Comparison of ENCODE assay signal across 9 mouse cellular contexts in the genomic region with DNA sequence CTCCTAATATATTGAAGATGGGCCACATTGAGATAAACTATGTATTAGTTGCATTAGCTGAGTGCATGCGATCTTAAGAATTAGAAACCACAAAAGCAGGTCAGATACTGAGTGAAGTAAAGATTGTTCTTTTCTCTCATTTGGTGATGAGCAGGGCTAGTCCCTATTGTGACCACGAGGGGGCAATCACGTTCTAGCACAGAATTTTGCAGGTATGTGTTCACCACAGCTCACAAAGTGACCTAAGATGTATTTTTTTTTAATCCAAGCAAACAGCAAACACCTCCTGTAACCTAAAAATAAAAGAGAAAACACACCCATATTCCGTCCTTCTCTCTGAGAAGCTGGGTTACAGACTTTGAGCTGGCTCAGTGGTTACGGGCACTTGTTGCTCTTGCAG. TPM values are rescaled to one million over a fixed set of nuclear protein-coding genes. Genes with fewer than 3 reads are reported as not detected.
DNase-seq lines count a peak whose midpoint lies in the region; ATAC-seq and TF ChIP-seq lines count a peak whose summit lies in the region.
"Had no signal": no experiment of that assay in that cellular context is flagged by ENCODE, and none has a peak within 500 bp of the region (broad histone marks: within the 10 kb centered on the region; RNA-seq: fewer than 3 reads in every experiment).

No protein-coding gene starts in this region.

- no peaks in the 10 kb centered on the region for H3K4me1 ChIP-seq in liver, adult 2 months (ENCODE audit: control insufficient read depth, insufficient read depth, low read length)
- no peaks in the 10 kb centered on the region for H3K4me1 ChIP-seq in liver, embryonic 11.5 days (replicated peaks; ENCODE audit: control insufficient read depth, insufficient read depth, low read length)
- no peaks in the 10 kb centered on the region for H3K4me1 ChIP-seq in midbrain, embryonic 16.5 days (ENCODE audit: control insufficient read depth, insufficient read depth, low read length)

- no peak overlapping the region for H3K4me3 ChIP-seq in liver, adult 2 months (ENCODE audit: insufficient read depth, low read depth, low read length)
- H3K4me3 ChIP-seq in liver, embryonic 11.5 days (ENCODE audit: low read depth, low read length): no peak overlapping the region
- no peak overlapping the region for H3K4me3 ChIP-seq in left cerebral cortex, adult 2 months
- no peak overlapping the region for H3K4me3 ChIP-seq in midbrain, embryonic 16.5 days (ENCODE audit: low read depth, low read length)
- H3K4me3 ChIP-seq: myocyte had no signal

- no peak overlapping the region for H3K4me2 ChIP-seq in liver, embryonic 11.5 days
- H3K4me2 ChIP-seq in midbrain, embryonic 16.5 days (ENCODE audit: low read length): no peak overlapping the region

- no peaks in the 10 kb centered on the region for H3K79me2 ChIP-seq in liver, adult 2 months (ENCODE audit: control insufficient read depth, insufficient read depth, low read length)

- H3K27ac ChIP-seq in liver, adult 2 months (replicated peaks; ENCODE audit: insufficient read depth, low read depth, low read length): no peak overlapping the region
- H3K27ac ChIP-seq in liver, embryonic 11.5 days (ENCODE audit: low read depth, low read length): no peak overlapping the region
- H3K27ac ChIP-seq in left cerebral cortex, adult 2 months: no peak overlapping the region
- no peak overlapping the region for H3K27ac ChIP-seq in midbrain, embryonic 16.5 days (ENCODE audit: low read length)

- intact Hi-C loops in left cerebral cortex, adult 2 months (cut with DNase I): loop anchor here (1.0 to 2.0 kb wide), 2 partner anchors 67 to 340 kb away; no protein-coding TSS in a partner anchor

- TF ChIP-seq CTCF in liver, adult 2 months (IDR thresholded peaks at IDR 0.05; ENCODE audit: low read depth, low read length): peak; percentile 61
- peak; percentile 96 for TF ChIP-seq CTCF in left cerebral cortex, adult 2 months (IDR thresholded peaks at IDR 0.05)

- no peak overlapping the region for H3K9ac ChIP-seq in liver, adult 2 months (ENCODE audit: low read depth, low read length)
- no peak overlapping the region for H3K9ac ChIP-seq in liver, embryonic 11.5 days (ENCODE audit: low read depth, low read length)
- no peak overlapping the region for H3K9ac ChIP-seq in midbrain, embryonic 16.5 days (ENCODE audit: low read depth, low read length)

- H3K36me3 ChIP-seq in liver, adult 2 months (ENCODE audit: control insufficient read depth, insufficient read depth, low read length): no peaks in the 10 kb centered on the region
- no peaks in the 10 kb centered on the region for H3K36me3 ChIP-seq in liver, embryonic 11.5 days (ENCODE audit: control insufficient read depth, insufficient read depth, low read length)
- no peaks in the 10 kb centered on the region for H3K36me3 ChIP-seq in midbrain, embryonic 16.5 days (ENCODE audit: control insufficient read depth, insufficient read depth, low read length)

- peak; percentile 36 for DNase-seq in liver, adult 2 months (ENCODE audit: extremely low read depth, low read depth, low spot score)
- no peak for DNase-seq in liver, embryonic 11.5 days (ENCODE audit: low spot score)
- peak; percentile 45 for DNase-seq in adrenal gland, adult 2 months
- peak; percentile 71 for DNase-seq in embryo, embryonic 11 days
- DNase-seq in heart, postnatal 4 days: peak; percentile 73
- DNase-seq in left cerebral cortex, adult 2 months (ENCODE audit: extremely low spot score in 1 of 2, low spot score in 2 of 2): peak; percentile 63 to 67
- DNase-seq in thymus, postnatal 4 days: peak; percentile 76

- no peak; the same call in 1 of the 2 replicates for ATAC-seq in liver, embryonic 11.5 days (replicated peaks; ENCODE audit: low FRiP score)
- ATAC-seq in midbrain, embryonic 16.5 days: peak; percentile 68; the same call in 1 of the 2 replicates

- H3K27me3 ChIP-seq in liver, adult 2 months (ENCODE audit: control insufficient read depth, insufficient read depth, low read length): no peaks in the 10 kb centered on the region; the same call in 1 of the 2 replicates
- no peaks in the 10 kb centered on the region for H3K27me3 ChIP-seq in liver, embryonic 11.5 days (replicated peaks; ENCODE audit: control insufficient read depth, insufficient read depth, low read length)
- H3K27me3 ChIP-seq in midbrain, embryonic 16.5 days (ENCODE audit: control insufficient read depth, insufficient read depth, low read depth, low read length): no peaks in the 10 kb centered on the region

- no peaks in the 10 kb centered on the region for H3K9me3 ChIP-seq in liver, embryonic 11.5 days (ENCODE audit: control insufficient read depth, low read length)
- no peaks in the 10 kb centered on the region for H3K9me3 ChIP-seq in midbrain, embryonic 16.5 days (replicated peaks; ENCODE audit: control insufficient read depth, low read length, poor library complexity, severe bottlenecking)

- TF ChIP-seq POLR2A in liver, adult 2 months (IDR thresholded peaks at IDR 0.05; ENCODE audit: extremely low read depth, insufficient read depth, low read length): no peak

- WGBS in liver, adult 2 months: 29% methylated on average over 5 of the region's 5 CpGs
- 26% methylated on average over 5 of the region's 5 CpGs for WGBS in liver, embryonic 11.5 days
- 32% methylated on average over 5 of the region's 5 CpGs for WGBS in midbrain, embryonic 16.5 days

RNA-seq across cellular contexts. Expression of a gene that starts 12.1 kb away (rescaled TPM):
- total RNA-seq in liver, adult 2 months (2014; rRNA removed): 1.8 and 1.9 TPM in 2 replicates
- 0.58 and 1.0 TPM in 2 replicates for polyA plus RNA-seq in liver, adult 2 months (2012; rRNA removed)
- 2.0 TPM in 2 replicates for polyA plus RNA-seq in liver, embryonic 11.5 days (2014; fragmentation: Nextera tagmentation; extraction: Ambion mirVana)
- 1 to 10 TPM; 1.7 to 2.0 TPM for total RNA-seq in adrenal gland, adult 2 months (2021)
- 0.19 and 0.45 TPM in 2 replicates for polyA plus RNA-seq in adrenal gland, adult 2 months (2012; rRNA removed)
- total RNA-seq in heart, postnatal 4 days (2021): under 1 TPM; 0.38 to 0.50 TPM
- total RNA-seq in left cerebral cortex, adult 2 months (2021): under 1 TPM in 1 of 2 experiments, not detected in 1; 0.23 TPM
- polyA plus RNA-seq in midbrain, embryonic 16.5 days (2015; fragmentation: Nextera tagmentation; extraction: Ambion mirVana): 0.22 and 0.31 TPM in 2 replicates
- polyA plus RNA-seq: myocyte had no signal

RNA-seq across cellular contexts. Expression of a gene that starts 21.3 kb away (rescaled TPM):
- total RNA-seq in liver, adult 2 months (2014; rRNA removed): 4.5 and 4.7 TPM in 2 replicates
- polyA plus RNA-seq in liver, adult 2 months (2012; rRNA removed): 2.8 and 3.5 TPM in 2 replicates
- polyA plus RNA-seq in liver, embryonic 11.5 days (2014; fragmentation: Nextera tagmentation; extraction: Ambion mirVana): 5.7 and 7.7 TPM in 2 replicates
- 10 to 100 TPM; 13.8 to 17.6 TPM for total RNA-seq in adrenal gland, adult 2 months (2021)
- 5.4 and 7.3 TPM in 2 replicates for polyA plus RNA-seq in adrenal gland, adult 2 months (2012; rRNA removed)
- 10 to 100 TPM; 10.5 to 11.4 TPM for total RNA-seq in heart, postnatal 4 days (2021)
- total RNA-seq in left cerebral cortex, adult 2 months (2021): 10 to 100 TPM; 24.5 to 25.9 TPM
- polyA plus RNA-seq in midbrain, embryonic 16.5 days (2015; fragmentation: Nextera tagmentation; extraction: Ambion mirVana): 12.6 and 12.7 TPM in 2 replicates
